In genomic region chr9:106476924-106477484, GRCm38 (mm10) we compare ENCODE assay signal across 8 mouse cellular contexts. TPM values are rescaled to one million over a fixed set of nuclear protein-coding genes. Genes with fewer than 3 reads are reported as not detected.
DNase-seq lines count a peak whose midpoint lies in the region; ATAC-seq lines count a peak whose summit lies in the region.

TSS of gene Parp3 (minus strand) at chr9:106476949.

- peak within 1 kb of the TSS; percentile 56 for H3K9ac ChIP-seq in hindbrain, embryonic 11.5 days (ENCODE audit: low read depth, low read length)

- peak within 1 kb of the TSS; percentile 74 for H3K4me3 ChIP-seq in hindbrain, embryonic 11.5 days (ENCODE audit: low read depth, low read length)

- peaks cover 7% of the 10 kb centered on the region; the same call in 1 of the 2 replicates for H3K4me1 ChIP-seq in hindbrain, embryonic 11.5 days (replicated peaks; ENCODE audit: control insufficient read depth, insufficient read depth, low read length)

- under 1% methylated on average over 41 of the region's 41 CpGs for WGBS in hindbrain, embryonic 11.5 days

- no peaks in the 10 kb centered on the region for H3K36me3 ChIP-seq in hindbrain, embryonic 11.5 days (ENCODE audit: control insufficient read depth, insufficient read depth, low read length)

- ATAC-seq in hindbrain, embryonic 11.5 days (ENCODE audit: low FRiP score), result peak; percentile 98

- H3K27ac ChIP-seq in hindbrain, embryonic 11.5 days (ENCODE audit: low read depth, low read length), result no peak within 1 kb of the TSS

- no peaks in the 10 kb centered on the region for H3K9me3 ChIP-seq in hindbrain, embryonic 11.5 days (ENCODE audit: control insufficient read depth, low read length)

- DNase-seq in Muller cell, postnatal 12 days (ENCODE audit: inconsistent ontology term), result peak; percentile 99
- DNase-seq in cerebellum, adult 9-11 months, result peak; percentile 100
- peak; percentile 100 for DNase-seq in frontal cortex, adult 2 months (ENCODE audit: extremely low spot score in 1 of 2, low spot score in 1 of 2)
- peak; percentile 99 for DNase-seq in hindbrain, embryonic 11.5 days (ENCODE audit: low spot score)
- DNase-seq in layer of hippocampus, postnatal 10 days (ENCODE audit: low spot score in 2 of 2), result peak; percentile 99
- peak; percentile 99 for DNase-seq in lung, postnatal 10 days
- DNase-seq in ovary, postnatal 36 days (ENCODE audit: low spot score), result peak; percentile 98
- DNase-seq in thymus, postnatal 25 days, result peak; percentile 97

- H3K27me3 ChIP-seq in hindbrain, embryonic 11.5 days (ENCODE audit: control insufficient read depth, insufficient read depth, low read length), result no peaks in the 10 kb centered on the region

- H3K4me2 ChIP-seq in hindbrain, embryonic 11.5 days (replicated peaks; ENCODE audit: low read depth, low read length), result peak within 1 kb of the TSS; percentile 93

RNA-seq across cellular contexts. Expression of gene Parp3, which starts in this region (rescaled TPM):
- polyA plus RNA-seq in frontal cortex, adult 2 months (2012; rRNA removed), result 4.3 and 5.1 TPM in 2 replicates
- 0.54 and 1.4 TPM in 2 replicates for polyA plus RNA-seq in hindbrain, embryonic 11.5 days (2014; fragmentation: Nextera tagmentation; extraction: Ambion mirVana)
- 1 to 10 TPM; 2.4 to 2.8 TPM for total RNA-seq in layer of hippocampus, postnatal 10 days (2021)
